Mouse (Mus musculus) gastrocnemius, postnatal 4 days (tissue): ENCODE measurements around the gene Itgax. TPM values are rescaled to one million over a fixed set of nuclear protein-coding genes. Genes with fewer than 3 reads are reported as not detected.
"Not testable (repeated sequence)": the region's sequence is repeated elsewhere in the genome, so short reads cannot be mapped to it uniquely, and the experiment has no call there.

ENCODE experiments used
- DNase-seq, 2 experiments: peaks; one replicate each; pipeline ENCODE4 v3.0.0; 2021 to 2022; ENCODE audit warnings: low spot score in 2 of 2, mixed read lengths in 2 of 2
- total RNA-seq, 2 experiments: library from RNA; stranded (reverse); gene quantifications; 2 replicates each; pipeline ENCODE4 v1.2.3; 2021

The Itgax gene
- total RNA-seq, 2 experiments from 2014 or later, result 0.31 to 0.37 TPM

- not testable (repeated sequence) for DNase-seq
Observed at GRCm38 (mm10) chr7:128158688-128159354, 29.5 kb downstream of the Itgax start.

GRCm38 (mm10) chr7:128164001-128164400, 34.7 kb downstream of the Itgax start:
- DNase-seq, result no peak

GRCm38 (mm10) chr7:128166391-128166790, 37.0 kb downstream of the Itgax start:
- DNase-seq, result no peak

- no peak for DNase-seq
Observed at GRCm38 (mm10) chr7:128169996-128170395, 40.6 kb downstream of the Itgax start.

DNA sequence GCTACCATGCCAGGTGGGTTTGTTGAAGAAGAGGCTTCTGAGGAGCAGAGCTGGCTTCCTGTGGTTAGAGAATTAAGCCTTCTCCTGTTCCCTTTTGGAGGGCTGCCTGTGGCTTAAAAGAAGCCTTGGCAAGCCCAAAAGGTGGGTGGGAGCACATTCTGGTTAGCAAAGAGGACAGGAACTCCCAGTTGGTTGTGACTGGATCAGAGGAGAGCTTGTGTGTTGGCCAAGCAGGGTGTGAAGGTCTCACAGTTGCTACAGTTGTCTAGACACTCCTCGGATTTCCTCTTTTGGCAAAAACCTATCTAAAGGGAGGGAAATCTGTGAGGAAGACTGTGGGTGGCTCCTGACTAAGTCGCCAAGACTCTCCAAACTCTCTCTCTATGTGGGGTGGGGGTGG, 49.0 kb downstream of the Itgax start:
- DNase-seq, result no peak

DNA sequence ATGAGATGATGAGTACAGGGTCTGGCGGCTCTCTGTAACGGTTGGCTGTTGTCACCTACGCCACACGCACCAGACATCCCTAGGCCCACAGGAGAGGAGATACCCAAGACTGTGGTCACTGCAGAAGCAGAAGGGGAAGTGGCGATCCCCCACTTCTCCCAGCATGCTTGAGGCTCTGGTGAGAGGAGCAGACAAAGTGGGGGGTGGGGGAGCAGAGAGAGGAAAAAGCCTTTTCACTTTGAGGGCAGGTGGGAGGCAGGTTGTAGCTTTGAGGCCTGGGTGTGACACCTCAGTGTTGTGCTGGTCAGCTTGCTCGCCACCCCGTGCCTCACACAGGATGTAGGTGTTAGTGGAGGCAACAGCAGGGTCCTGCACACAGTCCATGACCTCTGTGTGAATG, 50.8 kb downstream of the Itgax start:
- DNase-seq, result no peak

- no peak for DNase-seq
Observed at GRCm38 (mm10) chr7:128180546-128180945, 51.2 kb downstream of the Itgax start.

GRCm38 (mm10) chr7:128181691-128182090, 52.3 kb downstream of the Itgax start:
- DNase-seq, result no peak

Other genes with a start within 250 kb of the Itgax start
- 1 to 10 TPM; 1.6 to 1.8 TPM for gene Prss53, start 238.6 kb upstream of the Itgax start, total RNA-seq
- gene Gm21974, start 234.1 kb upstream of the Itgax start, total RNA-seq, result not detected
- gene Vkorc1, start 233.9 kb upstream of the Itgax start, total RNA-seq, result 10 to 100 TPM; 62.4 to 71.8 TPM
- 10 to 100 TPM; 84.7 to 92.3 TPM for gene Bckdk, start 225.5 kb upstream of the Itgax start, total RNA-seq
- gene Kat8, start 217.0 kb upstream of the Itgax start, total RNA-seq, result 10 to 100 TPM; 18.5 to 23.2 TPM
- gene Prss8, start 199.4 kb upstream of the Itgax start, total RNA-seq, result not detected
- gene Prss36, start 182.8 kb upstream of the Itgax start, total RNA-seq, result 1 to 10 TPM; 7.6 to 8.9 TPM
- 100 to 1,000 TPM; 287 to 354 TPM for gene Fus, start 162.1 kb upstream of the Itgax start, total RNA-seq
- 10 to 100 TPM; 16.0 to 21.7 TPM for gene Pycard, start 135.7 kb upstream of the Itgax start, total RNA-seq
- gene Trim72, start 125.6 kb upstream of the Itgax start, total RNA-seq, result 100 to 1,000 TPM; 254 to 296 TPM
- 1 to 10 TPM; 3.9 to 4.6 TPM for gene Itgam, start 66.9 kb upstream of the Itgax start, total RNA-seq
- gene Gm49368, start 66.9 kb upstream of the Itgax start, total RNA-seq, result not detected
- gene Itgad, start 24.8 kb downstream of the Itgax start, total RNA-seq, result not detected
- 100 to 1,000 TPM; 677 to 707 TPM for gene Cox6a2, start 76.8 kb downstream of the Itgax start, total RNA-seq
- gene Armc5, start 107.8 kb downstream of the Itgax start, total RNA-seq, result 10 to 100 TPM; 12.9 TPM
- gene 9130023H24Rik, start 108.5 kb downstream of the Itgax start, total RNA-seq, result 1 to 10 TPM; 4.6 to 5.5 TPM
- 10 to 100 TPM; 47.0 to 48.0 TPM for gene Tgfb1i1, start 117.3 kb downstream of the Itgax start, total RNA-seq
- not detected for gene Slc5a2, start 136.1 kb downstream of the Itgax start, total RNA-seq
- 10 to 100 TPM; 17.3 to 18.0 TPM for gene BC017158, start 168.6 kb downstream of the Itgax start, total RNA-seq